Mouse (Mus musculus): ENCODE measurements around the gene Bscl2. TPM values are rescaled to one million over a fixed set of nuclear protein-coding genes. Genes with fewer than 3 reads are reported as not detected.

The Bscl2 gene
- total RNA-seq, 2 experiments from 2014 or later, result 55.4 to 56.3 TPM

Other genes with a start within 250 kb of the Bscl2 start
- not detected for gene Slc22a8, start 246.2 kb upstream of the Bscl2 start, total RNA-seq (2023)
- gene Slc22a6, start 219.4 kb upstream of the Bscl2 start, total RNA-seq (2023), result not detected
- gene Chrm1, start 173.7 kb upstream of the Bscl2 start, total RNA-seq (2023), result not detected
- gene Slc3a2, start 114.1 kb upstream of the Bscl2 start, total RNA-seq (2023), result 100 to 1,000 TPM; 180 to 183 TPM
- 10 to 100 TPM; 76.8 to 87.1 TPM for gene Wdr74, start 101.6 kb upstream of the Bscl2 start, total RNA-seq (2023)
- gene 1700092M07Rik, start 96.7 kb upstream of the Bscl2 start, total RNA-seq (2023), result 1 to 10 TPM; 2.0 to 8.3 TPM
- 100 to 1,000 TPM; 223 to 260 TPM for gene Stx5a, start 96.1 kb upstream of the Bscl2 start, total RNA-seq (2023)
- 100 to 1,000 TPM; 409 to 456 TPM for gene Nxf1, start 80.4 kb upstream of the Bscl2 start, total RNA-seq (2023)
- 10 to 100 TPM; 30.9 to 34.0 TPM for gene Tmem223, start 66.5 kb upstream of the Bscl2 start, total RNA-seq (2023)
- 10 to 100 TPM; 79.4 to 81.3 TPM for gene Tmem179b, start 63.0 kb upstream of the Bscl2 start, total RNA-seq (2023)
- gene Taf6l, start 51.0 kb upstream of the Bscl2 start, total RNA-seq (2023), result 10 to 100 TPM; 24.0 to 26.3 TPM
- 10 to 100 TPM; 65.9 to 76.1 TPM for gene Polr2g, start 38.9 kb upstream of the Bscl2 start, total RNA-seq (2023)
- gene Zbtb3, start 34.9 kb upstream of the Bscl2 start, total RNA-seq (2023), result 1 to 10 TPM; 2.3 to 4.3 TPM
- 10 to 100 TPM; 33.8 to 36.0 TPM for gene Ttc9c, start 18.1 kb upstream of the Bscl2 start, total RNA-seq (2023)
- 100 to 1,000 TPM; 125 TPM for gene Hnrnpul2, start 17.5 kb upstream of the Bscl2 start, total RNA-seq (2023)
- gene AC129217.1, start 7.7 kb upstream of the Bscl2 start, total RNA-seq (2023), result 10 to 100 TPM in 1 of 2 experiments, 1 to 10 TPM in 1; 8.7 to 10.4 TPM
- gene Gng3, start 1.7 kb downstream of the Bscl2 start, total RNA-seq (2023), result under 1 TPM in 1 of 2 experiments, not detected in 1; 0.32 TPM
- 1 to 10 TPM; 1.1 TPM for gene Lrrn4cl, start 13.3 kb downstream of the Bscl2 start, total RNA-seq (2023)
- gene Ubxn1, start 34.0 kb downstream of the Bscl2 start, total RNA-seq (2023), result 100 to 1,000 TPM; 134 to 139 TPM
- 10 to 100 TPM; 21.7 to 24.6 TPM for gene Uqcc3, start 43.5 kb downstream of the Bscl2 start, total RNA-seq (2023)
- gene Lbhd1, start 46.3 kb downstream of the Bscl2 start, total RNA-seq (2023), result 10 to 100 TPM; 11.1 to 35.5 TPM
- not detected for gene Gm49403, start 46.5 kb downstream of the Bscl2 start, total RNA-seq (2023)
- gene 1810009A15Rik, start 51.4 kb downstream of the Bscl2 start, total RNA-seq (2023), result 10 to 100 TPM; 40.7 to 46.3 TPM
- 1 to 10 TPM; 1.1 to 5.3 TPM for gene Gm49416, start 51.5 kb downstream of the Bscl2 start, total RNA-seq (2023)
- 10 to 100 TPM; 24.6 to 25.0 TPM for gene Ints5, start 55.5 kb downstream of the Bscl2 start, total RNA-seq (2023)
- gene Ganab, start 60.6 kb downstream of the Bscl2 start, total RNA-seq (2023), result 100 to 1,000 TPM; 172 to 180 TPM
- 10 to 100 TPM; 76.7 to 80.8 TPM for gene B3gat3, start 82.9 kb downstream of the Bscl2 start, total RNA-seq (2023)
- gene Rom1, start 91.9 kb downstream of the Bscl2 start, total RNA-seq (2023), result 1 to 10 TPM; 3.3 to 5.6 TPM
- 100 to 1,000 TPM in 1 of 2 experiments, 10 to 100 TPM in 1; 97.3 to 108 TPM for gene Eml3, start 92.1 kb downstream of the Bscl2 start, total RNA-seq (2023)
- gene Mta2, start 104.4 kb downstream of the Bscl2 start, total RNA-seq (2023), result 100 to 1,000 TPM; 217 to 227 TPM
- gene Tut1, start 116.4 kb downstream of the Bscl2 start, total RNA-seq (2023), result 10 to 100 TPM; 41.2 to 44.8 TPM
- gene Eef1g, start 129.6 kb downstream of the Bscl2 start, total RNA-seq (2023), result 100 to 1,000 TPM; 517 to 551 TPM
- 100 to 1,000 TPM in 1 of 2 experiments, 10 to 100 TPM in 1; 94.3 to 151 TPM for gene Ahnak, start 151.8 kb downstream of the Bscl2 start, total RNA-seq (2023)

All from B cell, adult 67 days (primary cell).